Mouse (Mus musculus) CH12.LX (cell line): ENCODE data around the gene Ribc1.

Experiments used
- CHD1 ChIP-seq: IDR thresholded peaks from 2 replicates; pipeline ENCODE4 v1.6.1; 2012; ENCODE audit warnings: low read depth, low read length, improper control_type of control experiment, inconsistent platforms
- CTCF ChIP-seq, 2 experiments: IDR thresholded peaks in 1 of 2; conservative IDR thresholded peaks in 1 of 2; 2 replicates each; pipeline ENCODE4 v1.5.1; 2011 to 2012; ENCODE audit warnings: low read depth in 2 of 2, low read length in 2 of 2, improper control_type of control experiment in 1 of 2, inconsistent platforms in 1 of 2, mild to moderate bottlenecking in 1 of 2, moderate library complexity in 1 of 2
- E2F4 ChIP-seq: IDR thresholded peaks from 2 replicates; pipeline ENCODE4 v1.6.1; 2011; ENCODE audit warnings: low read depth, low read length, improper control_type of control experiment; ENCODE audit not compliant: insufficient replicate concordance
- NELFE ChIP-seq: IDR thresholded peaks from 2 replicates; pipeline ENCODE4 v1.6.1; 2011; ENCODE audit warnings: low read depth, low read length, improper control_type of control experiment
- POLR2A ChIP-seq: IDR thresholded peaks from 2 replicates; pipeline ENCODE4 v1.6.1; 2011; ENCODE audit warnings: low read depth, mild to moderate bottlenecking, improper control_type of control experiment, low read length
- SIN3A ChIP-seq: IDR thresholded peaks from 2 replicates; pipeline ENCODE4 v1.6.1; 2012; ENCODE audit warnings: low read length, improper control_type of control experiment, inconsistent platforms
- SMC3 ChIP-seq: IDR thresholded peaks from 2 replicates; pipeline ENCODE4 v1.6.1; 2011; ENCODE audit warnings: low read depth, low read length, improper control_type of control experiment
- UBTF ChIP-seq: IDR thresholded peaks from 2 replicates; pipeline ENCODE4 v1.6.1; 2012; ENCODE audit warnings: low read depth, mild to moderate bottlenecking, inconsistent platforms, low read length, improper control_type of control experiment, moderate library complexity
- USF2 ChIP-seq: conservative IDR thresholded peaks from 2 replicates; pipeline ENCODE4 v1.6.1; 2011; ENCODE audit warnings: low read depth, low read length, improper control_type of control experiment
- ZC3H11A ChIP-seq: IDR thresholded peaks from 2 replicates; pipeline ENCODE4 v1.6.1; 2012; ENCODE audit warnings: low read depth, mild to moderate bottlenecking, inconsistent platforms, low read length, improper control_type of control experiment
- ZKSCAN1 ChIP-seq: IDR thresholded peaks from 2 replicates; pipeline ENCODE4 v1.6.1; 2012; ENCODE audit warnings: low read depth, inconsistent platforms, low read length, improper control_type of control experiment, borderline replicate concordance
- ZMIZ1 ChIP-seq: IDR thresholded peaks from 2 replicates; pipeline ENCODE4 v1.6.1; 2012; ENCODE audit warnings: low read depth, mild to moderate bottlenecking, inconsistent platforms, low read length, improper control_type of control experiment

- TF ChIP-seq E2F4, result no peak
- TF ChIP-seq UBTF, result no peak
- no peak for TF ChIP-seq CTCF (conservative IDR thresholded peaks at IDR 0.05 in 1 of 2, IDR thresholded peaks at IDR 0.05 in 1 of 2; ENCODE audit: low read depth in 2 of 2, low read length in 2 of 2)
- TF ChIP-seq NELFE, result no peak
- TF ChIP-seq ZC3H11A, result no peak
- no peak for TF ChIP-seq ZMIZ1
- no peak for TF ChIP-seq SIN3A
- TF ChIP-seq POLR2A, result no peak
- TF ChIP-seq SMC3, result no peak
- TF ChIP-seq ZKSCAN1, result no peak
- TF ChIP-seq CHD1, result no peak
- no peak for TF ChIP-seq USF2
Observed at GRCm38 (mm10) chrX:151999006-151999710, 16.9 kb downstream of the Ribc1 start.
